Mouse (Mus musculus): ENCODE measurements around the gene Wars2. TPM values are rescaled to one million over a fixed set of nuclear protein-coding genes. Genes with fewer than 3 reads are reported as not detected.

Gene Wars2
- polyA plus RNA-seq, 1 experiment from 2014 or later: 7.9 TPM

DNA sequence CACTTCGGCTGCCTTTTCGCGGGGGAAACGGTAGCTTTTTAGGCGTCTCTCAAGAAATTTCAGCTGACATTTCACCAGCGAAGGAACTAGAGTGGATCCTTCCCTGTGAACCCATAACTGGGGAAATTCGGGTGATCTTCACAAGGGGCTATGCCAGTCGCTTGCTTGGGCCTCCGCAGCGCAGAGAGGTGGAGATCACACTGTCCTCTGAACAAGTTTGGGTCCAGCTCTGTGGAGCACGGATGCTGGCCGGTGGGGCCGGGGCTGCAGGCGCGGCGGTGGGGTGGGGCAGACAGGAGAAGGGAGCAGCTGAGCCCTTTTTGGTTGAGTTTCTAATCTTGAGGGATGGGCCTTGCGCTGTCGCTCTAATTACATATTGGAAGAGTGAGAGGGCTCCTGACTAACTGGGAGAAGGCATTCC lies 120.5 kb downstream of the Wars2 start:
- no peak overlapping the region for H3K4me3 ChIP-seq (replicated peaks)
- H3K36me3 ChIP-seq: no peaks in the 10 kb centered on the region
- ATAC-seq (ENCODE audit: insufficient read depth, low FRiP score, low read depth): no peak
- H3K4me1 ChIP-seq: no peaks in the 10 kb centered on the region
- no peak overlapping the region for H3K4me2 ChIP-seq
- no peak overlapping the region for H3K27ac ChIP-seq
- no peaks in the 10 kb centered on the region for H3K9me3 ChIP-seq
- no peak overlapping the region for H3K9ac ChIP-seq
- H3K27me3 ChIP-seq (replicated peaks): peaks cover 77% of the 10 kb centered on the region
- WGBS: 2% methylated on average over 18 of the region's 18 CpGs

- no peak overlapping the region for H3K4me3 ChIP-seq (replicated peaks)
- H3K4me1 ChIP-seq: no peaks in the 10 kb centered on the region
- no peaks in the 10 kb centered on the region for H3K36me3 ChIP-seq
- WGBS: 8% methylated on average over 2 of the region's 2 CpGs
- peaks cover 71% of the 10 kb centered on the region for H3K27me3 ChIP-seq (replicated peaks)
- H3K9ac ChIP-seq: no peak overlapping the region
- no peak overlapping the region for H3K27ac ChIP-seq
- H3K9me3 ChIP-seq: no peaks in the 10 kb centered on the region
- H3K4me2 ChIP-seq: no peak overlapping the region
- ATAC-seq (ENCODE audit: insufficient read depth, low FRiP score, low read depth): no peak
These were observed 121.1 kb downstream of the Wars2 start for GRCm38 (mm10) chr3:99261986-99262385.

- no peak for ATAC-seq (ENCODE audit: insufficient read depth, low FRiP score, low read depth)
- Histone ChIP-seq H3K4me1 (no peaks in the 10 kb centered on the region), H3K9ac (no peak overlapping the region), H3K27ac (no peak overlapping the region), H3K9me3 (no peaks in the 10 kb centered on the region), H3K4me2 (no peak overlapping the region), H3K36me3 (no peaks in the 10 kb centered on the region), H3K27me3 (replicated peaks) (peaks cover 56% of the 10 kb centered on the region), H3K4me3 (replicated peaks) (no peak overlapping the region)
- 17% methylated on average over 9 of the region's 9 CpGs for WGBS
These were observed 122.6 kb downstream of the Wars2 start for GRCm38 (mm10) chr3:99263471-99263903.

DNA sequence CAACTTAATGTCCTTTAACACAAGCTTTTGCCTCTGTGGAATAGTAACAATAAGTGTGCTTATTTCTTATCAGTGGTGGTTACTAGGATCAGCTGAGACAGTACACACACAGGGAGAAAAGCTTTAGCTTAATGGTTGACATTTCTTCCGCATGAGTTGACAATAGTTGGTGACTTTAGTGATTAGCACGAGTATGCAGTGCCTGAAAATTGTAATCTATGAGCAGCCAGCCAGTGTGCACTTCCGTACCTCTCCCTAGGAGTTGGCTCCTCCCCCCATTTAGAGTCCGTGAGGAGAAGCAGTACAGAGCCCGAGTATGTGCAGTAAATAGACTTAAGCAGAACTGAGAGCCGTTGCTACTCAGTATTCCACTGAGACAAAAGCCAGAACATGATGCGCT lies 123.8 kb downstream of the Wars2 start:
- Histone ChIP-seq H3K4me1 (no peaks in the 10 kb centered on the region), H3K4me2 (no peak overlapping the region), H3K9ac (no peak overlapping the region), H3K27ac (no peak overlapping the region), H3K36me3 (no peaks in the 10 kb centered on the region), H3K9me3 (no peaks in the 10 kb centered on the region), H3K27me3 (replicated peaks) (peaks cover 49% of the 10 kb centered on the region), H3K4me3 (replicated peaks) (no peak overlapping the region)
- 23% methylated on average over 7 of the region's 7 CpGs for WGBS
- no peak for ATAC-seq (ENCODE audit: insufficient read depth, low FRiP score, low read depth)

GRCm38 (mm10) chr3:99266752-99267303 lies 126.0 kb downstream of the Wars2 start:
- no peak overlapping the region for H3K4me3 ChIP-seq (replicated peaks)
- WGBS: 48% methylated on average over 10 of the region's 10 CpGs
- no peak overlapping the region for H3K4me2 ChIP-seq
- no peaks in the 10 kb centered on the region for H3K9me3 ChIP-seq
- H3K27me3 ChIP-seq (replicated peaks): peaks cover 31% of the 10 kb centered on the region
- no peak overlapping the region for H3K9ac ChIP-seq
- ATAC-seq (ENCODE audit: insufficient read depth, low FRiP score, low read depth): no peak
- no peak overlapping the region for H3K27ac ChIP-seq
- no peaks in the 10 kb centered on the region for H3K4me1 ChIP-seq
- H3K36me3 ChIP-seq: no peaks in the 10 kb centered on the region

GRCm38 (mm10) chr3:99277973-99278580 lies 137.2 kb downstream of the Wars2 start:
- H3K4me1 ChIP-seq: no peaks in the 10 kb centered on the region
- no peak overlapping the region for H3K9ac ChIP-seq
- no peak overlapping the region for H3K4me2 ChIP-seq
- H3K27me3 ChIP-seq (replicated peaks): no peaks in the 10 kb centered on the region
- WGBS: 59% methylated on average over 12 of the region's 12 CpGs
- no peak overlapping the region for H3K4me3 ChIP-seq (replicated peaks)
- no peaks in the 10 kb centered on the region for H3K9me3 ChIP-seq
- no peaks in the 10 kb centered on the region for H3K36me3 ChIP-seq
- ATAC-seq (ENCODE audit: insufficient read depth, low FRiP score, low read depth): no peak
- no peak overlapping the region for H3K27ac ChIP-seq

DNA sequence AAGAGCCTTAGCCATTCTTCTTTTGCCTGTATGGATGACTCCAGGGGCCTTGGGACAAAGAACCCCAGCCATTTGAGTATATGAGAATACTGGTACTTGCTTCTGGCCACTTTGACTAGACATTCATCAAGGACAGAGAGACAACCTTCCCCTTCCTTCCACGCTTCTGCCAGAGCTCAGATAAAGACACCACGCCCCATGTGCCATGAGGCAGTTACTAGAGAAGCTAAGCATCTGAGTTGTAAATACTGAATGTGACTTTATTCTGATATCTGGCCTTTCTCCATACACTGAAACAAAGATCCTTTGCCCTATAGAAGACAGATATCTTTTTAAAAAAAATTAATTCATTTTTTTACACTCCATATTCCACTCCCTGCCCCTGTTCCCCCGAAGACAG lies 138.8 kb downstream of the Wars2 start:
- WGBS: 67% methylated on average over 3 of the region's 3 CpGs
- no peak overlapping the region for H3K9ac ChIP-seq
- no peaks in the 10 kb centered on the region for H3K4me1 ChIP-seq
- no peaks in the 10 kb centered on the region for H3K27me3 ChIP-seq (replicated peaks)
- no peak overlapping the region for H3K27ac ChIP-seq
- H3K36me3 ChIP-seq: no peaks in the 10 kb centered on the region
- no peaks in the 10 kb centered on the region for H3K9me3 ChIP-seq
- H3K4me3 ChIP-seq (replicated peaks): no peak overlapping the region
- no peak overlapping the region for H3K4me2 ChIP-seq
- no peak for ATAC-seq (ENCODE audit: insufficient read depth, low FRiP score, low read depth)

DNA sequence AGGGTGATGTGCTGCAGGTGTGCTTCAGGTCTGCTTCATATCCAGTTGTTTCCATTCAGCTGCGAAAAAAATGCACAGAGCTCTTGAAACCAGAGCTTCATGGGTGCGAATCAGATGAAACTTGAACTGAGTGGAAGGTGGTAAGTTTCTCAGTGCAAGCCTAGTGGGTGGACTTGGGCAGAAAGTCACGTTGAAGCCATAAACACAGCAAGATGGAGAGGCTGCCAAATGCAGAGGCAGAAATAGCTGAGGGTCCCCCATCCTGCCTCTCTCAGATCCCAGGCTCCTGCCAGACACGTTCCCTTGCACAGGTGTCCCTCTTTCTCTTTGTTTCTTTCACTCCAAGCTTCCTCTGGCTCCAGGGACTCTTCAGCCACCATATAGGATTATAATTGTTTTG lies 140.6 kb downstream of the Wars2 start:
- Histone ChIP-seq H3K4me3 (replicated peaks) (no peak overlapping the region), H3K27ac (no peak overlapping the region), H3K9ac (no peak overlapping the region), H3K9me3 (no peaks in the 10 kb centered on the region), H3K4me1 (no peaks in the 10 kb centered on the region), H3K4me2 (no peak overlapping the region), H3K27me3 (replicated peaks) (no peaks in the 10 kb centered on the region), H3K36me3 (no peaks in the 10 kb centered on the region)
- 58% methylated on average over 4 of the region's 4 CpGs for WGBS
- ATAC-seq (ENCODE audit: insufficient read depth, low FRiP score, low read depth): no peak

- whole genome bisulfite sequencing: 52% methylated on average over 2 of the region's 2 CpGs
- Histone ChIP-seq H3K9ac (no peak overlapping the region), H3K36me3 (no peaks in the 10 kb centered on the region), H3K4me1 (no peaks in the 10 kb centered on the region), H3K27me3 (replicated peaks) (no peaks in the 10 kb centered on the region), H3K4me3 (replicated peaks) (no peak overlapping the region), H3K9me3 (no peaks in the 10 kb centered on the region), H3K27ac (no peak overlapping the region), H3K4me2 (no peak overlapping the region)
- ATAC-seq (ENCODE audit: insufficient read depth, low FRiP score, low read depth): no peak
These were observed 147.4 kb downstream of the Wars2 start for GRCm38 (mm10) chr3:99288302-99288701.

Small RNAs within 50 kb of the gene (microRNA-seq; reads per million reads assigned to microRNA genes)
- gene Mir6481: not detected

Other genes starting within 250 kb of the Wars2 start
- gene Hao2, start 247.8 kb upstream of the Wars2 start, polyA plus RNA-seq (2015; fragmentation: Nextera tagmentation; extraction: Ambion mirVana): 5.0 and 7.3 TPM in 2 replicates
- 0.12 and 0.33 TPM in 2 replicates for gene Tbx15, start 99.3 kb downstream of the Wars2 start, polyA plus RNA-seq (2015; fragmentation: Nextera tagmentation; extraction: Ambion mirVana)